Mouse (Mus musculus): ENCODE data around the gene Slc35d1. TPM values are rescaled to one million over a fixed set of nuclear protein-coding genes. Genes with fewer than 3 reads are reported as not detected.

Slc35d1 gene
- 7.7 and 9.4 TPM in 2 replicates for polyA plus RNA-seq (2015; fragmentation: Nextera tagmentation; extraction: Ambion mirVana)

GRCm38 (mm10) chr4:103214925-103215820 lies at the start of gene Slc35d1:
Gene Slc35d1, minus strand, starts transcription at chr4:103215164.
- Histone ChIP-seq H3K36me3 (peaks cover 12% of the 10 kb centered on the region), H3K9ac (peak within 1 kb of the TSS; percentile 95), H3K27ac (peak within 1 kb of the TSS; percentile 98), H3K27me3 (no peaks in the 10 kb centered on the region), H3K9me3 (replicated peaks) (no peaks in the 10 kb centered on the region), H3K4me1 (peaks cover 29% of the 10 kb centered on the region), H3K4me2 (peak within 1 kb of the TSS; percentile 67), H3K4me3 (replicated peaks) (peak within 1 kb of the TSS; percentile 92)
- 3% methylated on average over 58 of the region's 70 CpGs for WGBS
- peak; percentile 95 for ATAC-seq (replicated peaks; ENCODE audit: low FRiP score)

- H3K9ac ChIP-seq = no peak overlapping the region
- 23% methylated on average over 8 of the region's 8 CpGs for WGBS
- ATAC-seq (replicated peaks; ENCODE audit: low FRiP score) = no peak
- H3K4me3 ChIP-seq (replicated peaks) = no peak overlapping the region
- no peaks in the 10 kb centered on the region for H3K27me3 ChIP-seq
- H3K9me3 ChIP-seq (replicated peaks) = no peaks in the 10 kb centered on the region
- H3K4me2 ChIP-seq = no peak overlapping the region
- H3K27ac ChIP-seq = no peak overlapping the region
- H3K36me3 ChIP-seq = no peaks in the 10 kb centered on the region
- H3K4me1 ChIP-seq = no peaks in the 10 kb centered on the region
Observed at GRCm38 (mm10) chr4:103263812-103264396, 48.9 kb upstream of the Slc35d1 start.

GRCm38 (mm10) chr4:103263378-103263777 lies 48.4 kb upstream of the Slc35d1 start:
- Histone ChIP-seq H3K9ac (no peak overlapping the region), H3K9me3 (replicated peaks) (no peaks in the 10 kb centered on the region), H3K36me3 (no peaks in the 10 kb centered on the region), H3K4me2 (no peak overlapping the region), H3K4me1 (no peaks in the 10 kb centered on the region), H3K4me3 (replicated peaks) (no peak overlapping the region), H3K27ac (no peak overlapping the region), H3K27me3 (no peaks in the 10 kb centered on the region)
- ATAC-seq (replicated peaks; ENCODE audit: low FRiP score) = 0 out of 2 replicates have a peak, but pooled peaks have one; percentile 4
- 29% methylated on average over 5 of the region's 5 CpGs for WGBS

- ATAC-seq (replicated peaks; ENCODE audit: low FRiP score) = no peak
- H3K4me2 ChIP-seq = no peak overlapping the region
- H3K27me3 ChIP-seq = no peaks in the 10 kb centered on the region
- H3K9ac ChIP-seq = no peak overlapping the region
- no peaks in the 10 kb centered on the region for H3K36me3 ChIP-seq
- no peaks in the 10 kb centered on the region for H3K4me1 ChIP-seq
- H3K9me3 ChIP-seq (replicated peaks) = no peaks in the 10 kb centered on the region
- H3K27ac ChIP-seq = no peak overlapping the region
- H3K4me3 ChIP-seq (replicated peaks) = no peak overlapping the region
- WGBS = 89% methylated on average over 3 of the region's 3 CpGs
Observed at GRCm38 (mm10) chr4:103258817-103259216, 43.9 kb upstream of the Slc35d1 start.

GRCm38 (mm10) chr4:103253846-103254245 lies 38.9 kb upstream of the Slc35d1 start:
- Histone ChIP-seq H3K4me3 (replicated peaks) (no peak overlapping the region), H3K9me3 (replicated peaks) (no peaks in the 10 kb centered on the region), H3K36me3 (no peaks in the 10 kb centered on the region), H3K4me1 (no peaks in the 10 kb centered on the region), H3K4me2 (no peak overlapping the region), H3K27ac (no peak overlapping the region), H3K9ac (no peak overlapping the region), H3K27me3 (no peaks in the 10 kb centered on the region)
- ATAC-seq (replicated peaks; ENCODE audit: low FRiP score) = no peak
- 77% methylated on average over 4 of the region's 4 CpGs for WGBS

- ATAC-seq (replicated peaks; ENCODE audit: low FRiP score) = no peak
- Histone ChIP-seq H3K27me3 (no peaks in the 10 kb centered on the region), H3K9ac (no peak overlapping the region), H3K4me1 (no peaks in the 10 kb centered on the region), H3K4me3 (replicated peaks) (no peak overlapping the region), H3K27ac (no peak overlapping the region), H3K9me3 (replicated peaks) (no peaks in the 10 kb centered on the region), H3K36me3 (no peaks in the 10 kb centered on the region), H3K4me2 (no peak overlapping the region)
- 58% methylated on average over 6 of the region's 6 CpGs for WGBS
Observed at GRCm38 (mm10) chr4:103249436-103250085, 34.6 kb upstream of the Slc35d1 start.

GRCm38 (mm10) chr4:103247813-103248212 lies 32.8 kb upstream of the Slc35d1 start:
- no peaks in the 10 kb centered on the region for H3K36me3 ChIP-seq
- H3K4me1 ChIP-seq = no peaks in the 10 kb centered on the region
- no peak overlapping the region for H3K4me3 ChIP-seq (replicated peaks)
- H3K27me3 ChIP-seq = no peaks in the 10 kb centered on the region
- 86% methylated on average over 2 of the region's 2 CpGs for WGBS
- no peak for ATAC-seq (replicated peaks; ENCODE audit: low FRiP score)
- no peak overlapping the region for H3K27ac ChIP-seq
- H3K9ac ChIP-seq = no peak overlapping the region
- no peaks in the 10 kb centered on the region for H3K9me3 ChIP-seq (replicated peaks)
- no peak overlapping the region for H3K4me2 ChIP-seq

GRCm38 (mm10) chr4:103247249-103247648 lies 32.3 kb upstream of the Slc35d1 start:
- H3K4me3 ChIP-seq (replicated peaks) = no peak overlapping the region
- no peaks in the 10 kb centered on the region for H3K27me3 ChIP-seq
- H3K36me3 ChIP-seq = no peaks in the 10 kb centered on the region
- ATAC-seq (replicated peaks; ENCODE audit: low FRiP score) = no peak
- no peaks in the 10 kb centered on the region for H3K9me3 ChIP-seq (replicated peaks)
- 85% methylated on average over 3 of the region's 3 CpGs for WGBS
- no peaks in the 10 kb centered on the region for H3K4me1 ChIP-seq
- no peak overlapping the region for H3K9ac ChIP-seq
- H3K27ac ChIP-seq = no peak overlapping the region
- H3K4me2 ChIP-seq = no peak overlapping the region

- no peak overlapping the region for H3K9ac ChIP-seq
- no peaks in the 10 kb centered on the region for H3K36me3 ChIP-seq
- ATAC-seq (replicated peaks; ENCODE audit: low FRiP score) = no peak
- no peaks in the 10 kb centered on the region for H3K9me3 ChIP-seq (replicated peaks)
- no peak overlapping the region for H3K27ac ChIP-seq
- no peaks in the 10 kb centered on the region for H3K27me3 ChIP-seq
- H3K4me2 ChIP-seq = no peak overlapping the region
- WGBS = 62% methylated on average over 2 of the region's 2 CpGs
- H3K4me3 ChIP-seq (replicated peaks) = no peak overlapping the region
- H3K4me1 ChIP-seq = no peaks in the 10 kb centered on the region
Observed at GRCm38 (mm10) chr4:103232156-103232555, 17.2 kb upstream of the Slc35d1 start.

GRCm38 (mm10) chr4:103222854-103223253 lies 7.9 kb upstream of the Slc35d1 start:
- Histone ChIP-seq H3K4me1 (peaks cover 9% of the 10 kb centered on the region; the same call in 1 of the 2 replicates), H3K36me3 (no peaks in the 10 kb centered on the region), H3K27ac (no peak overlapping the region), H3K27me3 (no peaks in the 10 kb centered on the region), H3K4me2 (0 out of 2 replicates have a peak overlapping the region, but pooled peaks have one; percentile 15), H3K9me3 (replicated peaks) (no peaks in the 10 kb centered on the region), H3K9ac (no peak overlapping the region), H3K4me3 (replicated peaks) (no peak overlapping the region)
- ATAC-seq (replicated peaks; ENCODE audit: low FRiP score) = no peak
- WGBS = 44% methylated on average over 9 of the region's 9 CpGs

GRCm38 (mm10) chr4:103221789-103222188 lies 6.8 kb upstream of the Slc35d1 start:
- Histone ChIP-seq H3K4me2 (no peak overlapping the region), H3K27ac (no peak overlapping the region), H3K9ac (no peak overlapping the region), H3K4me1 (peaks cover 9% of the 10 kb centered on the region; the same call in 1 of the 2 replicates), H3K9me3 (replicated peaks) (no peaks in the 10 kb centered on the region), H3K36me3 (no peaks in the 10 kb centered on the region), H3K4me3 (replicated peaks) (no peak overlapping the region), H3K27me3 (no peaks in the 10 kb centered on the region)
- ATAC-seq (replicated peaks; ENCODE audit: low FRiP score) = no peak
- 69% methylated on average over 6 of the region's 6 CpGs for WGBS

GRCm38 (mm10) chr4:103219011-103219410 lies 4.0 kb upstream of the Slc35d1 start:
- H3K36me3 ChIP-seq = no peaks in the 10 kb centered on the region
- H3K4me1 ChIP-seq = peaks cover 18% of the 10 kb centered on the region
- H3K27ac ChIP-seq = no peak overlapping the region
- no peak overlapping the region for H3K4me3 ChIP-seq (replicated peaks)
- ATAC-seq (replicated peaks; ENCODE audit: low FRiP score) = no peak
- no peaks in the 10 kb centered on the region for H3K27me3 ChIP-seq
- no peak overlapping the region for H3K9ac ChIP-seq
- WGBS = 63% methylated on average over 5 of the region's 5 CpGs
- no peak overlapping the region for H3K4me2 ChIP-seq
- no peaks in the 10 kb centered on the region for H3K9me3 ChIP-seq (replicated peaks)

Data from kidney, embryonic 15.5 days (tissue).